Mouse (Mus musculus) MEL (cell line): ENCODE measurements at regions not wholly inside any gene's neighbourhood (a gene's known extent, or its start where the extent isn't known, plus 50 kb on each side); places are given as distances from the start of the nearest gene placed in this dataset.

Source experiments
- DNase-seq: peaks from one replicate; pipeline ENCODE4 v3.0.0; 2011; ENCODE audit warnings: low read depth, low spot score
- H3K27ac ChIP-seq: 2 replicates; pipeline ENCODE4 v1.5.1; 2012; ENCODE audit warnings: low read depth, mild to moderate bottlenecking, control low read depth, low read length, moderate library complexity; ENCODE audit not compliant: control insufficient read depth
- H3K27me3 ChIP-seq, 2 experiments: fragments of 150-350 bp in 1 of 2; sonication (generic) in 1 of 2; 2 replicates each; pipeline ENCODE4 v1.6.1; 2012; ENCODE audit warnings: low read length in 2 of 2, mild to moderate bottlenecking in 2 of 2, improper control_type of control experiment in 1 of 2, moderate library complexity in 1 of 2; ENCODE audit not compliant: insufficient read depth in 2 of 2, control insufficient read depth in 1 of 2
- H3K36me3 ChIP-seq, 2 experiments: 2 replicates each; pipeline ENCODE4 v1.6.1; 2012 to 2014; ENCODE audit warnings: low read length in 2 of 2, improper control_type of control experiment in 1 of 2, inconsistent platforms in 1 of 2, mild to moderate bottlenecking in 1 of 2; ENCODE audit not compliant: insufficient read depth in 2 of 2, control insufficient read depth in 1 of 2
- H3K4me1 ChIP-seq, 2 experiments: fragments of 150-350 bp in 1 of 2; sonication (generic) in 1 of 2; 2 replicates each; pipeline ENCODE4 v1.6.1; 2012; ENCODE audit warnings: low read length in 2 of 2, improper control_type of control experiment in 1 of 2, mild to moderate bottlenecking in 1 of 2; ENCODE audit not compliant: insufficient read depth in 2 of 2, control insufficient read depth in 1 of 2
- H3K4me3 ChIP-seq, 2 experiments: fragments of 150-350 bp in 1 of 2; sonication (generic) in 1 of 2; 2 replicates each; pipeline ENCODE4 v1.5.1; 2012; ENCODE audit warnings: low read depth in 2 of 2, low read length in 2 of 2, mild to moderate bottlenecking in 2 of 2, moderate library complexity in 2 of 2, control low read depth in 1 of 2, improper control_type of control experiment in 1 of 2; ENCODE audit not compliant: control insufficient read depth in 1 of 2, insufficient read depth in 1 of 2
- H3K79me2 ChIP-seq: 2 replicates; pipeline ENCODE4 v1.6.1; 2012; ENCODE audit warnings: mild to moderate bottlenecking, low read length, moderate library complexity; ENCODE audit not compliant: control insufficient read depth, poor library complexity, insufficient read depth
- H3K9ac ChIP-seq: 2 replicates; pipeline ENCODE4 v1.6.1; 2012; ENCODE audit warnings: low read depth, mild to moderate bottlenecking, control low read depth, low read length, moderate library complexity; ENCODE audit not compliant: control insufficient read depth, poor library complexity, severe bottlenecking
- H3K9me3 ChIP-seq: fragments of 150-350 bp; sonication (generic); replicated peaks from 2 replicates; pipeline ENCODE4 v1.6.1; 2012; ENCODE audit warnings: mild to moderate bottlenecking, low read length, improper control_type of control experiment, moderate library complexity; ENCODE audit not compliant: insufficient read depth
- CHD2 ChIP-seq: IDR thresholded peaks from 2 replicates; pipeline ENCODE4 v1.6.1; 2011; ENCODE audit warnings: low read length, improper control_type of control experiment
- E2F4 ChIP-seq: IDR thresholded peaks from 2 replicates; pipeline ENCODE4 v1.6.1; 2011; ENCODE audit warnings: low read depth, low read length, improper control_type of control experiment, borderline replicate concordance
- ELF1 ChIP-seq: IDR thresholded peaks from 2 replicates; pipeline ENCODE4 v1.6.1; 2014; ENCODE audit warnings: low read depth, mild to moderate bottlenecking, inconsistent platforms, low read length, improper control_type of control experiment, moderate library complexity
- EP300 ChIP-seq, 2 experiments: IDR thresholded peaks; 2 replicates each; pipeline ENCODE4 v1.6.1; 2011; ENCODE audit warnings: improper control_type of control experiment in 2 of 2, low read length in 2 of 2, low read depth in 1 of 2, mild to moderate bottlenecking in 1 of 2
- ETS1 ChIP-seq: IDR thresholded peaks from 2 replicates; pipeline ENCODE4 v1.6.1; 2012; ENCODE audit warnings: low read depth, mild to moderate bottlenecking, inconsistent platforms, low read length, improper control_type of control experiment, moderate library complexity
- GABPA ChIP-seq: IDR thresholded peaks from 2 replicates; pipeline ENCODE4 v1.6.1; 2012; ENCODE audit warnings: low read depth, mild to moderate bottlenecking, inconsistent platforms, low read length, improper control_type of control experiment, moderate library complexity
- JUND ChIP-seq: IDR thresholded peaks from 2 replicates; pipeline ENCODE4 v1.6.1; 2011; ENCODE audit warnings: low read depth, mild to moderate bottlenecking, improper control_type of control experiment, low read length
- KAT2A ChIP-seq: conservative IDR thresholded peaks from 2 replicates; pipeline ENCODE4 v1.6.1; 2012; ENCODE audit warnings: low read depth, low read length, improper control_type of control experiment, inconsistent platforms
- MAFK ChIP-seq: IDR thresholded peaks from 2 replicates; pipeline ENCODE4 v1.6.1; 2011; ENCODE audit warnings: low read depth, mild to moderate bottlenecking, low read length, improper control_type of control experiment, borderline replicate concordance
- MAZ ChIP-seq: IDR thresholded peaks from 2 replicates; pipeline ENCODE4 v1.6.1; 2012; ENCODE audit warnings: low read depth, mild to moderate bottlenecking, inconsistent platforms, low read length, improper control_type of control experiment
- POLR2A ChIP-seq, 2 experiments: IDR thresholded peaks; 2 replicates each; pipeline ENCODE4 v1.6.1; 2011 to 2012; ENCODE audit warnings: low read length in 2 of 2, mild to moderate bottlenecking in 2 of 2, control low read depth in 1 of 2, improper control_type of control experiment in 1 of 2, low read depth in 1 of 2, moderate library complexity in 1 of 2; ENCODE audit not compliant: control insufficient read depth in 1 of 2, insufficient read depth in 1 of 2, poor library complexity in 1 of 2
- POLR2AphosphoS2 ChIP-seq: IDR thresholded peaks from 2 replicates; pipeline ENCODE4 v1.6.1; 2011; ENCODE audit warnings: low read length, improper control_type of control experiment
- POLR2AphosphoS5 ChIP-seq: IDR thresholded peaks from 2 replicates; pipeline ENCODE4 v1.6.1; 2012; ENCODE audit warnings: low read depth, borderline replicate concordance, mild to moderate bottlenecking, inconsistent platforms, low read length, moderate library complexity, mixed read lengths
- RCOR1 ChIP-seq: IDR thresholded peaks from 2 replicates; pipeline ENCODE4 v1.6.1; 2012; ENCODE audit warnings: low read depth, mild to moderate bottlenecking, inconsistent platforms, low read length, improper control_type of control experiment
- SMC3 ChIP-seq: IDR thresholded peaks from 2 replicates; pipeline ENCODE4 v1.6.1; 2011; ENCODE audit warnings: low read depth, low read length, improper control_type of control experiment
- TAL1 ChIP-seq: IDR thresholded peaks from 2 replicates; pipeline ENCODE4 v1.6.1; 2012; ENCODE audit warnings: mild to moderate bottlenecking, inconsistent platforms, low read length, moderate library complexity, mixed read lengths
- TBP ChIP-seq: IDR thresholded peaks from 2 replicates; pipeline ENCODE4 v1.8.0; 2011; ENCODE audit warnings: low read depth, low read length, improper control_type of control experiment
- TCF12 ChIP-seq: IDR thresholded peaks from 2 replicates; pipeline ENCODE4 v1.6.1; 2014; ENCODE audit warnings: low read depth, mild to moderate bottlenecking, inconsistent platforms, low read length, improper control_type of control experiment, moderate library complexity
- UBTF ChIP-seq: IDR thresholded peaks from 2 replicates; pipeline ENCODE4 v1.6.1; 2012; ENCODE audit warnings: low read depth, mild to moderate bottlenecking, inconsistent platforms, low read length, improper control_type of control experiment, moderate library complexity, borderline replicate concordance; ENCODE audit not compliant: insufficient read depth
- USF1 ChIP-seq: IDR thresholded peaks from 2 replicates; pipeline ENCODE4 v1.6.1; 2014; ENCODE audit warnings: low read depth, mild to moderate bottlenecking, inconsistent platforms, low read length, improper control_type of control experiment, moderate library complexity
- ZC3H11A ChIP-seq: IDR thresholded peaks from 2 replicates; pipeline ENCODE4 v1.6.1; 2012; ENCODE audit warnings: low read depth, mild to moderate bottlenecking, inconsistent platforms, low read length, improper control_type of control experiment
- ZKSCAN1 ChIP-seq: IDR thresholded peaks from 2 replicates; pipeline ENCODE4 v1.6.1; 2012; ENCODE audit warnings: low read depth, mild to moderate bottlenecking, inconsistent platforms, low read length, improper control_type of control experiment, moderate library complexity

- no peaks in the 10 kb centered on the region for H3K79me2 ChIP-seq
- TF ChIP-seq JUND (no peak), ELF1 (no peak)
- no peak overlapping the region for H3K4me3 ChIP-seq
- H3K27me3 ChIP-seq: no peaks in the 10 kb centered on the region
- H3K27ac ChIP-seq: no peak overlapping the region
- H3K36me3 ChIP-seq: no peaks in the 10 kb centered on the region
- no peaks in the 10 kb centered on the region for H3K4me1 ChIP-seq
- no peak overlapping the region for H3K9ac ChIP-seq
- no peak for DNase-seq
- H3K9me3 ChIP-seq: no peaks in the 10 kb centered on the region
Observed at GRCm38 (mm10) chr2:50908762-50909161, 240.1 kb downstream of the Rnd3 start.

GRCm38 (mm10) chr2:50902701-50903100 is 246.2 kb downstream of the Rnd3 start:
- no peak overlapping the region for H3K4me3 ChIP-seq
- TF ChIP-seq TBP: no peak
- TF ChIP-seq MAZ: no peak
- no peak for TF ChIP-seq GABPA
- TF ChIP-seq KAT2A: no peak
- TF ChIP-seq SMC3: no peak
- TF ChIP-seq TAL1: no peak
- TF ChIP-seq POLR2AphosphoS5: no peak
- TF ChIP-seq POLR2AphosphoS2: no peak
- TF ChIP-seq ELF1: no peak
- TF ChIP-seq ETS1: no peak
- TF ChIP-seq POLR2A (IDR thresholded peaks at IDR 0.05; ENCODE audit: control insufficient read depth in 1 of 2, insufficient read depth in 1 of 2, low read depth in 1 of 2, low read length in 2 of 2, poor library complexity in 1 of 2): no peak
- TF ChIP-seq RCOR1: no peak
- TF ChIP-seq CHD2: no peak
- no peak for TF ChIP-seq USF1
- TF ChIP-seq JUND: no peak
- no peak for TF ChIP-seq TCF12
- H3K27me3 ChIP-seq: no peaks in the 10 kb centered on the region
- DNase-seq: no peak
- no peaks in the 10 kb centered on the region for H3K4me1 ChIP-seq
- H3K79me2 ChIP-seq: no peaks in the 10 kb centered on the region
- H3K36me3 ChIP-seq: no peaks in the 10 kb centered on the region
- H3K9me3 ChIP-seq: no peaks in the 10 kb centered on the region
- H3K9ac ChIP-seq: no peak overlapping the region
- no peak overlapping the region for H3K27ac ChIP-seq

GRCm38 (mm10) chr2:50902220-50902619 is 246.7 kb downstream of the Rnd3 start:
- Histone ChIP-seq H3K27ac (no peak overlapping the region), H3K79me2 (no peaks in the 10 kb centered on the region), H3K9me3 (no peaks in the 10 kb centered on the region), H3K27me3 (no peaks in the 10 kb centered on the region), H3K9ac (no peak overlapping the region), H3K4me3 (no peak overlapping the region), H3K36me3 (no peaks in the 10 kb centered on the region), H3K4me1 (no peaks in the 10 kb centered on the region)
- DNase-seq: no peak
- TF ChIP-seq MAFK (no peak), E2F4 (no peak), GABPA (no peak), ZKSCAN1 (no peak), SMC3 (no peak), USF1 (no peak), EP300 (IDR thresholded peaks at IDR 0.05; ENCODE audit: low read depth in 1 of 2, low read length in 2 of 2) (no peak), ZC3H11A (no peak), UBTF (no peak), TBP (no peak), POLR2AphosphoS5 (no peak)
